Mouse (Mus musculus) forebrain, embryonic 16.5 days (tissue): ENCODE measurements around the gene Pltp. TPM values are rescaled to one million over a fixed set of nuclear protein-coding genes. Genes with fewer than 3 reads are reported as not detected.
"Not testable (repeated sequence)": the region's sequence is repeated elsewhere in the genome, so short reads cannot be mapped to it uniquely, and the experiment has no call there.

ENCODE experiments used
- ATAC-seq: fragments of 200-750 bp; cut with Nextera tagmentation; 2 replicates; pipeline ENCODE4 v1.8.0; 2017; ENCODE audit warnings: mild to moderate bottlenecking, moderate library complexity
- H3K27ac ChIP-seq: fragments of 300-500 bp; sonication (generic); 2 replicates; pipeline ENCODE4 v1.5.1; 2014; ENCODE audit warnings: low read length, control low read depth
- H3K27me3 ChIP-seq: fragments of 300-500 bp; sonication (generic); replicated peaks from 2 replicates; pipeline ENCODE4 v1.6.1; 2014; ENCODE audit warnings: low read length; ENCODE audit not compliant: control insufficient read depth, insufficient read depth
- H3K36me3 ChIP-seq: fragments of 300-500 bp; sonication (generic); 2 replicates; pipeline ENCODE4 v1.6.1; 2014; ENCODE audit not compliant: control insufficient read depth, insufficient read depth
- H3K4me1 ChIP-seq: fragments of 300-500 bp; sonication (generic); replicated peaks from 2 replicates; pipeline ENCODE4 v1.6.1; 2014; ENCODE audit warnings: low read length; ENCODE audit not compliant: control insufficient read depth, insufficient read depth
- H3K4me2 ChIP-seq: fragments of 300-500 bp; sonication (generic); 2 replicates; pipeline ENCODE4 v1.6.1; 2014; ENCODE audit warnings: mild to moderate bottlenecking, low read length, control low read depth
- H3K4me3 ChIP-seq: fragments of 300-500 bp; sonication (generic); replicated peaks from 2 replicates; pipeline ENCODE4 v1.5.1; 2014; ENCODE audit warnings: mild to moderate bottlenecking, low read length, control low read depth
- H3K9ac ChIP-seq: fragments of 300-500 bp; sonication (generic); replicated peaks from 2 replicates; pipeline ENCODE4 v1.6.1; 2014; ENCODE audit warnings: low read depth, low read length, control low read depth
- H3K9me3 ChIP-seq: fragments of 300-500 bp; sonication (generic); 2 replicates; pipeline ENCODE4 v1.6.1; 2016; ENCODE audit warnings: low read length; ENCODE audit not compliant: control insufficient read depth
- WGBS: fragments of 180-500 bp; shearing (Covaris S2); extraction: QIAGEN DNeasy Blood & Tissue Kit; methylation state at CpG from one replicate; pipeline ENCODE4 v1.1.7; 2014; 5-methylcytosine and 5-hydroxymethylcytosine counted together
- polyA plus RNA-seq: library from polyadenylated mRNA; unstranded; fragments of >200 nt; fragmentation: Nextera tagmentation; extraction: Ambion mirVana; gene quantifications from 2 replicates; pipeline ENCODE4 v1.2.1, GENCODE M21; 2015

Pltp gene
- polyA plus RNA-seq, 1 experiment from 2014 or later, result 45.7 TPM

GRCm38 (mm10) chr2:164805332-164805718 lies 52.2 kb downstream of the Pltp start:
- H3K9ac ChIP-seq, result peak overlapping the region; percentile 74
- under 1% methylated on average over 21 of the region's 21 CpGs for WGBS

GRCm38 (mm10) chr2:164804533-164805331 lies 52.8 kb downstream of the Pltp start, which contains the start of the genes Acot8 and Zswim3:
TSS of gene Acot8 (minus strand) at chr2:164804882.
TSS of gene Zswim3 (plus strand) at chr2:164805098.
- 0% methylated on average over 47 of the region's 47 CpGs for WGBS
- peak within 1 kb of the TSS; percentile 80 for H3K9ac ChIP-seq
- H3K4me3 ChIP-seq, result peak within 1 kb of the TSS; percentile 75
- peak within 1 kb of the TSS; percentile 83 for H3K27ac ChIP-seq
- no peaks in the 10 kb centered on the region for H3K36me3 ChIP-seq
- no peaks in the 10 kb centered on the region for H3K27me3 ChIP-seq
- peak within 1 kb of the TSS; percentile 78 for H3K4me2 ChIP-seq
- H3K9me3 ChIP-seq, result no peaks in the 10 kb centered on the region
- H3K4me1 ChIP-seq, result peaks cover 32% of the 10 kb centered on the region
- peak; percentile 98 for ATAC-seq

More at GRCm38 (mm10) chr2:164805332-164805718, 52.2 kb downstream of the Pltp start:
- peak overlapping the region; percentile 76 for H3K27ac ChIP-seq
- H3K4me3 ChIP-seq, result peak overlapping the region; percentile 75
- ATAC-seq, result peak; percentile 34; the same call in 1 of the 2 replicates
- peaks cover 32% of the 10 kb centered on the region for H3K4me1 ChIP-seq
- H3K9me3 ChIP-seq, result no peaks in the 10 kb centered on the region
- peak overlapping the region; percentile 78 for H3K4me2 ChIP-seq
- H3K36me3 ChIP-seq, result no peaks in the 10 kb centered on the region
- no peaks in the 10 kb centered on the region for H3K27me3 ChIP-seq

- no peak for ATAC-seq
- Histone ChIP-seq H3K36me3 (no peaks in the 10 kb centered on the region), H3K27me3 (no peaks in the 10 kb centered on the region), H3K9me3 (no peaks in the 10 kb centered on the region), H3K4me2 (peak overlapping the region; percentile 66), H3K9ac (peak overlapping the region; percentile 80), H3K4me1 (peaks cover 32% of the 10 kb centered on the region), H3K27ac (no peak overlapping the region), H3K4me3 (peak overlapping the region; percentile 75)
- 63% methylated on average over 1 of the region's 1 CpGs for WGBS
Observed at GRCm38 (mm10) chr2:164803921-164804313, 53.6 kb downstream of the Pltp start.

- Histone ChIP-seq H3K4me2 (peak overlapping the region; percentile 66), H3K9me3 (no peaks in the 10 kb centered on the region), H3K27ac (no peak overlapping the region), H3K9ac (peak overlapping the region; percentile 80; the same call in 1 of the 2 replicates), H3K27me3 (no peaks in the 10 kb centered on the region), H3K36me3 (no peaks in the 10 kb centered on the region), H3K4me1 (peaks cover 32% of the 10 kb centered on the region), H3K4me3 (no peak overlapping the region)
- no peak for ATAC-seq
- WGBS, result 89% methylated on average over 16 of the region's 16 CpGs
Observed at GRCm38 (mm10) chr2:164803201-164803920, 54.1 kb downstream of the Pltp start.

GRCm38 (mm10) chr2:164800252-164801004 lies 57.1 kb downstream of the Pltp start:
- no peaks in the 10 kb centered on the region for H3K27me3 ChIP-seq
- whole genome bisulfite sequencing, result 88% methylated on average over 13 of the region's 13 CpGs
- H3K4me3 ChIP-seq, result no peak overlapping the region
- H3K4me2 ChIP-seq, result no peak overlapping the region
- ATAC-seq, result no peak
- no peak overlapping the region for H3K9ac ChIP-seq
- H3K9me3 ChIP-seq, result no peaks in the 10 kb centered on the region
- H3K27ac ChIP-seq, result no peak overlapping the region
- no peaks in the 10 kb centered on the region; the same call in 1 of the 2 replicates for H3K36me3 ChIP-seq
- peaks cover 15% of the 10 kb centered on the region for H3K4me1 ChIP-seq

- not testable (repeated sequence) for H3K27ac ChIP-seq, H3K9me3 ChIP-seq, ATAC-seq, H3K4me3 ChIP-seq, H3K4me2 ChIP-seq, H3K36me3 ChIP-seq, H3K9ac ChIP-seq, H3K27me3 ChIP-seq, H3K4me1 ChIP-seq
- 86% methylated on average over 6 of the region's 6 CpGs for WGBS
Observed at GRCm38 (mm10) chr2:164798554-164798953, 59.0 kb downstream of the Pltp start.

GRCm38 (mm10) chr2:164795868-164796267 lies 61.6 kb downstream of the Pltp start:
- 86% methylated on average over 4 of the region's 4 CpGs for WGBS
- peaks cover 12% of the 10 kb centered on the region for H3K36me3 ChIP-seq
- ATAC-seq, result no peak

GRCm38 (mm10) chr2:164794293-164794692 lies 63.2 kb downstream of the Pltp start:
- H3K9me3 ChIP-seq, result no peaks in the 10 kb centered on the region
- H3K27ac ChIP-seq, result no peak overlapping the region
- H3K4me2 ChIP-seq, result no peak overlapping the region
- H3K9ac ChIP-seq, result no peak overlapping the region
- WGBS, result 25% methylated on average over 5 of the region's 5 CpGs
- ATAC-seq, result peak; percentile 41; the same call in 1 of the 2 replicates
- peaks cover 12% of the 10 kb centered on the region for H3K36me3 ChIP-seq
- H3K4me1 ChIP-seq, result no peaks in the 10 kb centered on the region
- H3K4me3 ChIP-seq, result no peak overlapping the region
- H3K27me3 ChIP-seq, result no peaks in the 10 kb centered on the region

More at GRCm38 (mm10) chr2:164795868-164796267, 61.6 kb downstream of the Pltp start:
- Histone ChIP-seq H3K4me3 (no peak overlapping the region), H3K9me3 (no peaks in the 10 kb centered on the region), H3K4me2 (no peak overlapping the region), H3K27ac (no peak overlapping the region), H3K9ac (no peak overlapping the region), H3K4me1 (no peaks in the 10 kb centered on the region), H3K27me3 (no peaks in the 10 kb centered on the region)

- Histone ChIP-seq H3K9ac (no peak overlapping the region), H3K4me3 (no peak overlapping the region), H3K27ac (no peak overlapping the region), H3K9me3 (no peaks in the 10 kb centered on the region), H3K4me1 (no peaks in the 10 kb centered on the region), H3K27me3 (no peaks in the 10 kb centered on the region), H3K36me3 (peaks cover 12% of the 10 kb centered on the region), H3K4me2 (no peak overlapping the region)
- 95% methylated on average over 2 of the region's 2 CpGs for WGBS
- no peak for ATAC-seq
Observed at GRCm38 (mm10) chr2:164793772-164794171, 63.7 kb downstream of the Pltp start.
